Mouse (Mus musculus) midbrain, embryonic 12.5 days (tissue): ENCODE data around the gene Fam131a. TPM values are rescaled to one million over a fixed set of nuclear protein-coding genes. Genes with fewer than 3 reads are reported as not detected.

Experiments
- ATAC-seq: fragments of 200-750 bp; cut with Nextera tagmentation; 2 replicates; pipeline ENCODE4 v1.8.0; 2017; ENCODE audit warnings: low read depth, moderate TSS enrichment, moderate library complexity; ENCODE audit not compliant: low FRiP score
- H3K27ac ChIP-seq: fragments of 300-500 bp; sonication (generic); replicated peaks from 2 replicates; pipeline ENCODE4 v1.5.1; 2016; ENCODE audit warnings: mild to moderate bottlenecking
- H3K27me3 ChIP-seq: fragments of 300-500 bp; sonication (generic); 2 replicates; pipeline ENCODE4 v1.6.1; 2016; ENCODE audit warnings: mild to moderate bottlenecking
- H3K36me3 ChIP-seq: fragments of 300-500 bp; sonication (generic); 2 replicates; pipeline ENCODE4 v1.6.1; 2016
- H3K4me1 ChIP-seq: fragments of 300-500 bp; sonication (generic); 2 replicates; pipeline ENCODE4 v1.6.1; 2016
- H3K4me2 ChIP-seq: fragments of 300-500 bp; sonication (generic); replicated peaks from 2 replicates; pipeline ENCODE4 v1.6.1; 2016; ENCODE audit warnings: mild to moderate bottlenecking, moderate library complexity
- H3K4me3 ChIP-seq: fragments of 300-500 bp; sonication (generic); 2 replicates; pipeline ENCODE4 v1.5.1; 2016; ENCODE audit warnings: mild to moderate bottlenecking
- H3K9ac ChIP-seq: fragments of 300-500 bp; sonication (generic); replicated peaks from 2 replicates; pipeline ENCODE4 v1.6.1; 2016; ENCODE audit warnings: mild to moderate bottlenecking, moderate library complexity
- H3K9me3 ChIP-seq: fragments of 300-500 bp; sonication (generic); 2 replicates; pipeline ENCODE4 v1.6.1; 2016; ENCODE audit warnings: mild to moderate bottlenecking
- WGBS: fragments of 180-500 bp; shearing (Covaris S2); methylation state at CpG from one replicate; pipeline ENCODE4 v1.1.7; 2016; 5-methylcytosine and 5-hydroxymethylcytosine counted together
- polyA plus RNA-seq: library from polyadenylated mRNA; unstranded; fragments of >200 nt; fragmentation: Nextera tagmentation; extraction: Ambion mirVana; gene quantifications from 2 replicates; pipeline ENCODE4 v1.2.1, GENCODE M21; 2016

The Fam131a gene
- polyA plus RNA-seq, 1 experiment from 2014 or later: 18.0 TPM

- no peak for ATAC-seq
- Histone ChIP-seq H3K27me3 (no peaks in the 10 kb centered on the region), H3K36me3 (peaks cover 69% of the 10 kb centered on the region), H3K9ac (no peak overlapping the region), H3K4me3 (no peak overlapping the region), H3K9me3 (no peaks in the 10 kb centered on the region), H3K4me2 (no peak overlapping the region), H3K4me1 (peaks cover 21% of the 10 kb centered on the region), H3K27ac (no peak overlapping the region)
- WGBS: 86% methylated on average over 4 of the region's 4 CpGs
Measured at GRCm38 (mm10) chr16:20710810-20711209, 17.8 kb downstream of the Fam131a start.

GRCm38 (mm10) chr16:20712190-20712589 is 19.1 kb downstream of the Fam131a start:
- WGBS: 81% methylated on average over 9 of the region's 9 CpGs
- peaks cover 31% of the 10 kb centered on the region for H3K4me1 ChIP-seq
- no peak for ATAC-seq
- no peak overlapping the region for H3K27ac ChIP-seq
- H3K4me3 ChIP-seq: no peak overlapping the region
- peaks cover 55% of the 10 kb centered on the region for H3K36me3 ChIP-seq
- H3K4me2 ChIP-seq: no peak overlapping the region
- no peaks in the 10 kb centered on the region for H3K27me3 ChIP-seq
- no peaks in the 10 kb centered on the region for H3K9me3 ChIP-seq
- H3K9ac ChIP-seq: no peak overlapping the region

- Histone ChIP-seq H3K27ac (no peak overlapping the region), H3K9me3 (no peaks in the 10 kb centered on the region), H3K4me1 (peaks cover 32% of the 10 kb centered on the region), H3K27me3 (no peaks in the 10 kb centered on the region), H3K4me2 (no peak overlapping the region), H3K9ac (no peak overlapping the region), H3K36me3 (peaks cover 48% of the 10 kb centered on the region), H3K4me3 (no peak overlapping the region)
- WGBS: 93% methylated on average over 7 of the region's 7 CpGs
- no peak for ATAC-seq
Measured at GRCm38 (mm10) chr16:20712889-20713288, 19.8 kb downstream of the Fam131a start.

GRCm38 (mm10) chr16:20714307-20715080 is 21.5 kb downstream of the Fam131a start:
- H3K27ac ChIP-seq: no peak overlapping the region
- H3K4me3 ChIP-seq: peak overlapping the region; percentile 61
- H3K4me1 ChIP-seq: peaks cover 40% of the 10 kb centered on the region
- no peak for ATAC-seq
- peak overlapping the region; percentile 84 for H3K4me2 ChIP-seq
- no peaks in the 10 kb centered on the region for H3K9me3 ChIP-seq
- H3K27me3 ChIP-seq: no peaks in the 10 kb centered on the region
- peak overlapping the region; percentile 78 for H3K9ac ChIP-seq
- H3K36me3 ChIP-seq: peaks cover 38% of the 10 kb centered on the region
- 30% methylated on average over 11 of the region's 11 CpGs for WGBS

- H3K9ac ChIP-seq: peak overlapping the region; percentile 78
- peak overlapping the region; percentile 7; the same call in 1 of the 2 replicates for H3K27ac ChIP-seq
Measured at GRCm38 (mm10) chr16:20715161-20715560, 22.1 kb downstream of the Fam131a start.

GRCm38 (mm10) chr16:20715566-20715965 is 22.5 kb downstream of the Fam131a start:
- peaks cover 37% of the 10 kb centered on the region for H3K36me3 ChIP-seq
- WGBS: under 1% methylated on average over 11 of the region's 12 CpGs
- H3K9ac ChIP-seq: peak overlapping the region; percentile 78
- H3K27ac ChIP-seq: peak overlapping the region; percentile 92
- H3K9me3 ChIP-seq: no peaks in the 10 kb centered on the region
- H3K4me3 ChIP-seq: peak overlapping the region; percentile 61
- peaks cover 40% of the 10 kb centered on the region for H3K4me1 ChIP-seq
- no peaks in the 10 kb centered on the region for H3K27me3 ChIP-seq
- no peak for ATAC-seq
- peak overlapping the region; percentile 84 for H3K4me2 ChIP-seq

More at GRCm38 (mm10) chr16:20715161-20715560, 22.1 kb downstream of the Fam131a start:
- peaks cover 35% of the 10 kb centered on the region for H3K36me3 ChIP-seq
- no peak for ATAC-seq
- H3K9me3 ChIP-seq: no peaks in the 10 kb centered on the region
- peaks cover 40% of the 10 kb centered on the region for H3K4me1 ChIP-seq
- no peaks in the 10 kb centered on the region for H3K27me3 ChIP-seq
- WGBS: 52% methylated on average over 2 of the region's 2 CpGs
- H3K4me2 ChIP-seq: peak overlapping the region; percentile 84
- peak overlapping the region; percentile 61 for H3K4me3 ChIP-seq

GRCm38 (mm10) chr16:20715976-20716840 is 23.2 kb downstream of the Fam131a start:
- peaks cover 33% of the 10 kb centered on the region for H3K36me3 ChIP-seq
- H3K4me2 ChIP-seq: peak overlapping the region; percentile 84
- no peaks in the 10 kb centered on the region for H3K9me3 ChIP-seq
- H3K4me3 ChIP-seq: peak overlapping the region; percentile 61
- H3K9ac ChIP-seq: peak overlapping the region; percentile 78
- ATAC-seq: peak; percentile 88
- H3K27ac ChIP-seq: peak overlapping the region; percentile 92
- WGBS: under 1% methylated on average over 63 of the region's 68 CpGs
- no peaks in the 10 kb centered on the region for H3K27me3 ChIP-seq
- H3K4me1 ChIP-seq: peaks cover 40% of the 10 kb centered on the region

- no peaks in the 10 kb centered on the region for H3K9me3 ChIP-seq
- peaks cover 30% of the 10 kb centered on the region for H3K36me3 ChIP-seq
- H3K4me2 ChIP-seq: peak overlapping the region; percentile 84
- peak overlapping the region; percentile 78 for H3K9ac ChIP-seq
- WGBS: under 1% methylated on average over 8 of the region's 8 CpGs
- no peaks in the 10 kb centered on the region for H3K27me3 ChIP-seq
- H3K4me1 ChIP-seq: peaks cover 40% of the 10 kb centered on the region
- H3K27ac ChIP-seq: peak overlapping the region; percentile 92
- H3K4me3 ChIP-seq: peak overlapping the region; percentile 61
- no peak for ATAC-seq
Measured at GRCm38 (mm10) chr16:20716841-20717180, 23.8 kb downstream of the Fam131a start.

- H3K27ac ChIP-seq: peak within 1 kb of the TSS; percentile 92
- peak within 1 kb of the TSS; percentile 84 for H3K4me2 ChIP-seq
- H3K4me1 ChIP-seq: peaks cover 40% of the 10 kb centered on the region
- peak within 1 kb of the TSS; percentile 61 for H3K4me3 ChIP-seq
- H3K36me3 ChIP-seq: peaks cover 30% of the 10 kb centered on the region
- peak within 1 kb of the TSS; percentile 78 for H3K9ac ChIP-seq
- under 1% methylated on average over 62 of the region's 62 CpGs for WGBS
- no peaks in the 10 kb centered on the region for H3K9me3 ChIP-seq
- H3K27me3 ChIP-seq: no peaks in the 10 kb centered on the region
- ATAC-seq: peak; percentile 78
Measured at GRCm38 (mm10) chr16:20717181-20717977, 24.3 kb downstream of the Fam131a start, which contains the start of the genes Polr2h and Clcn2. Gene Polr2h, plus strand, starts transcription at chr16:20717665. Gene Clcn2, minus strand, starts transcription at chr16:20717746.

- H3K4me1 ChIP-seq: peaks cover 40% of the 10 kb centered on the region
- H3K27me3 ChIP-seq: no peaks in the 10 kb centered on the region
- H3K36me3 ChIP-seq: peaks cover 25% of the 10 kb centered on the region
- 5% methylated on average over 18 of the region's 18 CpGs for WGBS
- H3K4me3 ChIP-seq: peak overlapping the region; percentile 61
- no peaks in the 10 kb centered on the region for H3K9me3 ChIP-seq
- H3K9ac ChIP-seq: peak overlapping the region; percentile 78
- H3K27ac ChIP-seq: peak overlapping the region; percentile 92
- no peak; the same call in 1 of the 2 replicates for ATAC-seq
- H3K4me2 ChIP-seq: peak overlapping the region; percentile 84
Measured at GRCm38 (mm10) chr16:20717978-20718670, 25.1 kb downstream of the Fam131a start.

GRCm38 (mm10) chr16:20721808-20722207 is 28.8 kb downstream of the Fam131a start:
- peaks cover 14% of the 10 kb centered on the region for H3K4me1 ChIP-seq
- no peak overlapping the region for H3K4me2 ChIP-seq
- no peaks in the 10 kb centered on the region for H3K9me3 ChIP-seq
- H3K9ac ChIP-seq: no peak overlapping the region
- ATAC-seq: no peak
- no peaks in the 10 kb centered on the region for H3K27me3 ChIP-seq
- H3K36me3 ChIP-seq: peaks cover 20% of the 10 kb centered on the region
- 89% methylated on average over 10 of the region's 10 CpGs for WGBS
- no peak overlapping the region for H3K4me3 ChIP-seq
- H3K27ac ChIP-seq: no peak overlapping the region
